Mouse (Mus musculus) liver, embryonic 11.5 days (tissue): Measurements from ENCODE around the gene Col4a2. TPM values are rescaled to one million over a fixed set of nuclear protein-coding genes. Genes with fewer than 3 reads are reported as not detected.

Source experiments
- ATAC-seq: fragments of 200-750 bp; cut with Nextera tagmentation; replicated peaks from 2 replicates; pipeline ENCODE4 v1.8.0; 2017; ENCODE audit warnings: moderate number of reproducible peaks, mild to moderate bottlenecking, moderate TSS enrichment, moderate library complexity; ENCODE audit not compliant: low FRiP score
- DNase-seq: peaks from one replicate; pipeline ENCODE4 v3.0.0-alpha.2; 2017; ENCODE audit warnings: low spot score
- H3K27ac ChIP-seq: fragments of 300-500 bp; sonication (generic); 2 replicates; pipeline ENCODE4 v1.5.1; 2014; ENCODE audit warnings: mild to moderate bottlenecking, low read depth, low read length, control low read depth
- H3K27me3 ChIP-seq: fragments of 300-500 bp; sonication (generic); replicated peaks from 2 replicates; pipeline ENCODE4 v1.6.1; 2014; ENCODE audit warnings: low read length, mixed read lengths; ENCODE audit not compliant: control insufficient read depth, insufficient read depth
- H3K36me3 ChIP-seq: fragments of 300-500 bp; sonication (generic); 2 replicates; pipeline ENCODE4 v1.6.1; 2014; ENCODE audit warnings: mild to moderate bottlenecking, low read length, moderate library complexity, mixed read lengths; ENCODE audit not compliant: control insufficient read depth, insufficient read depth
- H3K4me1 ChIP-seq: fragments of 300-500 bp; sonication (generic); replicated peaks from 2 replicates; pipeline ENCODE4 v1.6.1; 2014; ENCODE audit warnings: low read length, mixed read lengths; ENCODE audit not compliant: control insufficient read depth, insufficient read depth
- H3K4me2 ChIP-seq: fragments of 300-500 bp; sonication (generic); 2 replicates; pipeline ENCODE4 v1.6.1; 2014; ENCODE audit warnings: mild to moderate bottlenecking, control low read depth, moderate library complexity
- H3K4me3 ChIP-seq: fragments of 300-500 bp; sonication (generic); 2 replicates; pipeline ENCODE4 v1.5.1; 2014; ENCODE audit warnings: low read depth, low read length, control low read depth
- H3K9ac ChIP-seq: fragments of 300-500 bp; sonication (generic); 2 replicates; pipeline ENCODE4 v1.6.1; 2014; ENCODE audit warnings: low read depth, low read length, control low read depth
- H3K9me3 ChIP-seq: fragments of 300-500 bp; sonication (generic); 2 replicates; pipeline ENCODE4 v1.6.1; 2016; ENCODE audit warnings: low read length, inconsistent platforms, mixed read lengths; ENCODE audit not compliant: control insufficient read depth
- WGBS: fragments of 180-500 bp; shearing (Covaris S2); extraction: QIAGEN DNeasy Blood & Tissue Kit; methylation state at CpG from one replicate; pipeline ENCODE4 v1.1.7; 2014; 5-methylcytosine and 5-hydroxymethylcytosine counted together
- polyA plus RNA-seq: library from polyadenylated mRNA; unstranded; fragments of >200 nt; fragmentation: Nextera tagmentation; extraction: Ambion mirVana; gene quantifications from 2 replicates; pipeline ENCODE4 v1.2.1, GENCODE M21; 2014

The Col4a2 gene
- polyA plus RNA-seq, 1 experiment from 2014 or later: 12.2 TPM

GRCm38 (mm10) chr8:11366251-11366650, 53.6 kb downstream of the Col4a2 start:
- H3K4me1 ChIP-seq: peaks cover 8% of the 10 kb centered on the region; the same call in 1 of the 2 replicates
- H3K27me3 ChIP-seq: no peaks in the 10 kb centered on the region
- H3K27ac ChIP-seq: no peak overlapping the region
- no peak overlapping the region for H3K4me3 ChIP-seq
- no peak overlapping the region for H3K9ac ChIP-seq
- DNase-seq (no peak), ATAC-seq (no peak)
- H3K4me2 ChIP-seq: no peak overlapping the region
- 79% methylated on average over 5 of the region's 5 CpGs for WGBS
- H3K9me3 ChIP-seq: no peaks in the 10 kb centered on the region
- H3K36me3 ChIP-seq: no peaks in the 10 kb centered on the region

GRCm38 (mm10) chr8:11366741-11367140, 54.1 kb downstream of the Col4a2 start:
- H3K4me2 ChIP-seq: no peak overlapping the region
- no peak overlapping the region for H3K4me3 ChIP-seq
- H3K9ac ChIP-seq: no peak overlapping the region
- H3K36me3 ChIP-seq: no peaks in the 10 kb centered on the region
- WGBS: 75% methylated on average over 4 of the region's 4 CpGs
- DNase-seq: no peak
- no peak for ATAC-seq
- H3K9me3 ChIP-seq: no peaks in the 10 kb centered on the region
- H3K27ac ChIP-seq: no peak overlapping the region
- peaks cover 8% of the 10 kb centered on the region; the same call in 1 of the 2 replicates for H3K4me1 ChIP-seq
- no peaks in the 10 kb centered on the region for H3K27me3 ChIP-seq

- DNase-seq (no peak), ATAC-seq (no peak)
- Histone ChIP-seq H3K9me3 (no peaks in the 10 kb centered on the region), H3K4me3 (no peak overlapping the region), H3K27ac (no peak overlapping the region), H3K4me2 (no peak overlapping the region), H3K9ac (no peak overlapping the region), H3K27me3 (no peaks in the 10 kb centered on the region), H3K4me1 (peaks cover 4% of the 10 kb centered on the region; the same call in 1 of the 2 replicates), H3K36me3 (no peaks in the 10 kb centered on the region)
- 77% methylated on average over 5 of the region's 5 CpGs for WGBS
Observed at GRCm38 (mm10) chr8:11367670-11368069, 55.1 kb downstream of the Col4a2 start.

GRCm38 (mm10) chr8:11369526-11370203, 57.1 kb downstream of the Col4a2 start:
- WGBS: 81% methylated on average over 19 of the region's 19 CpGs

GRCm38 (mm10) chr8:11371347-11371746, 58.7 kb downstream of the Col4a2 start:
- Histone ChIP-seq H3K4me1 (no peaks in the 10 kb centered on the region), H3K4me2 (no peak overlapping the region), H3K9me3 (no peaks in the 10 kb centered on the region), H3K4me3 (no peak overlapping the region), H3K9ac (no peak overlapping the region), H3K27me3 (no peaks in the 10 kb centered on the region), H3K36me3 (no peaks in the 10 kb centered on the region), H3K27ac (no peak overlapping the region)
- no peak for ATAC-seq
- DNase-seq: no peak
- 68% methylated on average over 10 of the region's 10 CpGs for WGBS

More at GRCm38 (mm10) chr8:11369526-11370203, 57.1 kb downstream of the Col4a2 start:
- no peak overlapping the region for H3K4me2 ChIP-seq
- H3K4me3 ChIP-seq: no peak overlapping the region
- no peaks in the 10 kb centered on the region for H3K36me3 ChIP-seq
- no peak overlapping the region for H3K9ac ChIP-seq
- H3K9me3 ChIP-seq: no peaks in the 10 kb centered on the region
- H3K27me3 ChIP-seq: no peaks in the 10 kb centered on the region
- H3K4me1 ChIP-seq: no peaks in the 10 kb centered on the region
- ATAC-seq (no peak; the same call in 1 of the 2 replicates), DNase-seq (no peak)
- no peak overlapping the region for H3K27ac ChIP-seq

GRCm38 (mm10) chr8:11372080-11372479, 59.5 kb downstream of the Col4a2 start:
- H3K4me1 ChIP-seq: no peaks in the 10 kb centered on the region
- H3K4me2 ChIP-seq: no peak overlapping the region
- H3K9me3 ChIP-seq: no peaks in the 10 kb centered on the region
- no peak for DNase-seq
- H3K36me3 ChIP-seq: no peaks in the 10 kb centered on the region
- no peaks in the 10 kb centered on the region for H3K27me3 ChIP-seq
- 83% methylated on average over 8 of the region's 8 CpGs for WGBS
- H3K4me3 ChIP-seq: no peak overlapping the region
- H3K27ac ChIP-seq: no peak overlapping the region
- no peak overlapping the region for H3K9ac ChIP-seq
- ATAC-seq: no peak

GRCm38 (mm10) chr8:11373643-11374325, 61.2 kb downstream of the Col4a2 start:
- no peak overlapping the region for H3K4me2 ChIP-seq
- no peak overlapping the region for H3K4me3 ChIP-seq
- no peak for DNase-seq
- H3K27ac ChIP-seq: no peak overlapping the region
- H3K9ac ChIP-seq: no peak overlapping the region
- H3K9me3 ChIP-seq: no peaks in the 10 kb centered on the region
- H3K4me1 ChIP-seq: no peaks in the 10 kb centered on the region
- no peak for ATAC-seq
- H3K27me3 ChIP-seq: no peaks in the 10 kb centered on the region
- 85% methylated on average over 15 of the region's 15 CpGs for WGBS
- no peaks in the 10 kb centered on the region for H3K36me3 ChIP-seq

- Histone ChIP-seq H3K4me3 (no peak overlapping the region), H3K4me1 (no peaks in the 10 kb centered on the region), H3K27ac (no peak overlapping the region), H3K4me2 (no peak overlapping the region), H3K9me3 (no peaks in the 10 kb centered on the region), H3K27me3 (no peaks in the 10 kb centered on the region), H3K36me3 (no peaks in the 10 kb centered on the region), H3K9ac (no peak overlapping the region)
- no peak for ATAC-seq
- no peak for DNase-seq
- 78% methylated on average over 15 of the region's 15 CpGs for WGBS
Observed at GRCm38 (mm10) chr8:11374326-11375076, 61.9 kb downstream of the Col4a2 start.
